Mouse (Mus musculus) liver, embryonic 13.5 days (tissue): ENCODE measurements around the gene Ears2. TPM values are rescaled to one million over a fixed set of nuclear protein-coding genes. Genes with fewer than 3 reads are reported as not detected.
"Not testable (repeated sequence)": the region's sequence is repeated elsewhere in the genome, so short reads cannot be mapped to it uniquely, and the experiment has no call there.

Source experiments
- ATAC-seq: fragments of 200-750 bp; cut with Nextera tagmentation; 2 replicates; pipeline ENCODE4 v1.8.0; 2017; ENCODE audit warnings: low read depth, mild to moderate bottlenecking, moderate number of reproducible peaks, moderate library complexity
- DNase-seq: peaks from one replicate; pipeline ENCODE4 v3.0.0; 2022
- H3K27ac ChIP-seq: fragments of 300-500 bp; sonication (generic); 2 replicates; pipeline ENCODE4 v1.5.1; 2015; ENCODE audit warnings: moderate library complexity, mild to moderate bottlenecking, inconsistent platforms
- H3K27me3 ChIP-seq: fragments of 300-500 bp; sonication (generic); 2 replicates; pipeline ENCODE4 v1.6.1; 2015; ENCODE audit warnings: mild to moderate bottlenecking, inconsistent platforms
- H3K36me3 ChIP-seq: fragments of 300-500 bp; sonication (generic); 2 replicates; pipeline ENCODE4 v1.6.1; 2015; ENCODE audit warnings: mild to moderate bottlenecking, inconsistent platforms
- H3K4me1 ChIP-seq: fragments of 300-500 bp; sonication (generic); replicated peaks from 2 replicates; pipeline ENCODE4 v1.6.1; 2015; ENCODE audit warnings: inconsistent platforms
- H3K4me2 ChIP-seq: fragments of 300-500 bp; sonication (generic); 2 replicates; pipeline ENCODE4 v1.6.1; 2015; ENCODE audit warnings: inconsistent platforms, mild to moderate bottlenecking, moderate library complexity
- H3K4me3 ChIP-seq: fragments of 300-500 bp; sonication (generic); replicated peaks from 2 replicates; pipeline ENCODE4 v1.5.1; 2015; ENCODE audit warnings: mild to moderate bottlenecking, inconsistent platforms
- H3K9ac ChIP-seq: fragments of 300-500 bp; sonication (generic); 2 replicates; pipeline ENCODE4 v1.6.1; 2015; ENCODE audit warnings: mild to moderate bottlenecking, inconsistent platforms
- H3K9me3 ChIP-seq: fragments of 300-500 bp; sonication (generic); replicated peaks from 2 replicates; pipeline ENCODE4 v1.6.1; 2016; ENCODE audit warnings: inconsistent platforms
- WGBS: fragments of 180-500 bp; shearing (Covaris S2); methylation state at CpG from one replicate; pipeline ENCODE4 v1.1.7; 2015; ENCODE audit not compliant: insufficient replicate concordance; 5-methylcytosine and 5-hydroxymethylcytosine counted together
- polyA plus RNA-seq: library from polyadenylated mRNA; unstranded; fragments of >200 nt; fragmentation: Nextera tagmentation; extraction: Ambion mirVana; gene quantifications from 2 replicates; pipeline ENCODE4 v1.2.1, GENCODE M21; 2015

Ears2 gene
- polyA plus RNA-seq = 8.3 TPM in 2 replicates

- WGBS = under 1% methylated on average over 60 of the region's 60 CpGs
- peaks cover 41% of the 10 kb centered on the region for H3K4me1 ChIP-seq
Observed at GRCm38 (mm10) chr7:122066945-122067516, at the start of gene Ears2, which contains the start of gene Ubfd1. TSS of gene Ears2 (minus strand) at chr7:122067263. TSS of gene Ubfd1 (plus strand) at chr7:122067175.

GRCm38 (mm10) chr7:122108206-122108605 lies 41.1 kb upstream of the Ears2 start:
- 86% methylated on average over 6 of the region's 6 CpGs for WGBS
- H3K36me3 ChIP-seq = peaks cover 58% of the 10 kb centered on the region

More at GRCm38 (mm10) chr7:122066945-122067516, at the start of gene Ears2, which contains the start of gene Ubfd1:
- peaks cover 29% of the 10 kb centered on the region for H3K36me3 ChIP-seq
- H3K27me3 ChIP-seq = no peaks in the 10 kb centered on the region
- H3K9me3 ChIP-seq = no peaks in the 10 kb centered on the region
- H3K4me2 ChIP-seq = peak within 1 kb of the TSS; percentile 96
- ATAC-seq (peak; percentile 97), DNase-seq (peak; percentile 93)
- peak within 1 kb of the TSS; percentile 94 for H3K9ac ChIP-seq
- peak within 1 kb of the TSS; percentile 99 for H3K4me3 ChIP-seq
- peak within 1 kb of the TSS; percentile 80 for H3K27ac ChIP-seq

GRCm38 (mm10) chr7:122101747-122102244 lies 34.7 kb upstream of the Ears2 start, which contains the start of gene Ndufab1:
TSS of gene Ndufab1 (minus strand) at chr7:122101886.
- H3K9me3 ChIP-seq = no peaks in the 10 kb centered on the region
- H3K27me3 ChIP-seq = no peaks in the 10 kb centered on the region
- peaks cover 25% of the 10 kb centered on the region for H3K36me3 ChIP-seq
- peak within 1 kb of the TSS; percentile 90 for H3K4me2 ChIP-seq
- H3K27ac ChIP-seq = peak within 1 kb of the TSS; percentile 71
- H3K4me3 ChIP-seq = peak within 1 kb of the TSS; percentile 71
- peak within 1 kb of the TSS; percentile 82 for H3K9ac ChIP-seq
- ATAC-seq (peak; percentile 99), DNase-seq (peak; percentile 85)
- under 1% methylated on average over 42 of the region's 43 CpGs for WGBS
- H3K4me1 ChIP-seq = peaks cover 41% of the 10 kb centered on the region

More at GRCm38 (mm10) chr7:122108206-122108605, 41.1 kb upstream of the Ears2 start:
- Histone ChIP-seq H3K9ac (no peak overlapping the region), H3K4me1 (peaks cover 4% of the 10 kb centered on the region), H3K4me2 (no peak overlapping the region), H3K4me3 (no peak overlapping the region), H3K9me3 (no peaks in the 10 kb centered on the region), H3K27me3 (no peaks in the 10 kb centered on the region), H3K27ac (no peak overlapping the region)
- no peak for DNase-seq
- ATAC-seq = no peak

- Histone ChIP-seq H3K9ac (peak overlapping the region; percentile 82), H3K27ac (peak overlapping the region; percentile 71), H3K4me3 (peak overlapping the region; percentile 71), H3K4me2 (peak overlapping the region; percentile 90), H3K36me3 (peaks cover 28% of the 10 kb centered on the region), H3K4me1 (peaks cover 41% of the 10 kb centered on the region)
- not testable (repeated sequence) for DNase-seq, H3K9me3 ChIP-seq, H3K27me3 ChIP-seq
- ATAC-seq = peak; percentile 70
- 3% methylated on average over 24 of the region's 28 CpGs for WGBS
Observed at GRCm38 (mm10) chr7:122101014-122101746, 34.1 kb upstream of the Ears2 start.

- no peaks in the 10 kb centered on the region for H3K27me3 ChIP-seq
- H3K4me3 ChIP-seq = no peak overlapping the region
- peaks cover 47% of the 10 kb centered on the region for H3K36me3 ChIP-seq
- no peak for ATAC-seq
- H3K27ac ChIP-seq = no peak overlapping the region
- DNase-seq = peak; percentile 45
- H3K4me2 ChIP-seq = no peak overlapping the region
- H3K4me1 ChIP-seq = peaks cover 41% of the 10 kb centered on the region
- WGBS = 56% methylated on average over 4 of the region's 4 CpGs
- no peak overlapping the region for H3K9ac ChIP-seq
- no peaks in the 10 kb centered on the region for H3K9me3 ChIP-seq
Observed at GRCm38 (mm10) chr7:122099222-122099621, 32.2 kb upstream of the Ears2 start.

- Histone ChIP-seq H3K4me1 (peaks cover 34% of the 10 kb centered on the region), H3K36me3 (peaks cover 57% of the 10 kb centered on the region), H3K27me3 (no peaks in the 10 kb centered on the region), H3K27ac (no peak overlapping the region), H3K9ac (no peak overlapping the region), H3K4me3 (no peak overlapping the region), H3K9me3 (no peaks in the 10 kb centered on the region), H3K4me2 (no peak overlapping the region)
- WGBS = 82% methylated on average over 3 of the region's 3 CpGs
- no peak for ATAC-seq
- DNase-seq = no peak
Observed at GRCm38 (mm10) chr7:122098009-122098408, 30.9 kb upstream of the Ears2 start.

- ATAC-seq (no peak), DNase-seq (no peak)
- 88% methylated on average over 2 of the region's 2 CpGs for WGBS
- H3K4me3 ChIP-seq = no peak overlapping the region
- peaks cover 89% of the 10 kb centered on the region for H3K36me3 ChIP-seq
- H3K4me2 ChIP-seq = no peak overlapping the region
- H3K27me3 ChIP-seq = no peaks in the 10 kb centered on the region
- H3K4me1 ChIP-seq = peaks cover 11% of the 10 kb centered on the region
- no peaks in the 10 kb centered on the region for H3K9me3 ChIP-seq
- no peak overlapping the region for H3K27ac ChIP-seq
- no peak overlapping the region for H3K9ac ChIP-seq
Observed at GRCm38 (mm10) chr7:122094564-122095330, 27.7 kb upstream of the Ears2 start.

GRCm38 (mm10) chr7:122087195-122087982 lies 20.3 kb upstream of the Ears2 start:
- H3K4me2 ChIP-seq = no peak overlapping the region
- WGBS = 85% methylated on average over 11 of the region's 11 CpGs
- peaks cover 76% of the 10 kb centered on the region for H3K36me3 ChIP-seq
- H3K4me3 ChIP-seq = no peak overlapping the region
- no peaks in the 10 kb centered on the region for H3K9me3 ChIP-seq
- no peak overlapping the region for H3K27ac ChIP-seq
- ATAC-seq = no peak
- no peak overlapping the region for H3K9ac ChIP-seq
- no peaks in the 10 kb centered on the region for H3K4me1 ChIP-seq
- no peak for DNase-seq
- no peaks in the 10 kb centered on the region for H3K27me3 ChIP-seq

GRCm38 (mm10) chr7:122081071-122081470 lies 14.0 kb upstream of the Ears2 start:
- no peak overlapping the region for H3K4me3 ChIP-seq
- H3K4me1 ChIP-seq = no peaks in the 10 kb centered on the region
- H3K4me2 ChIP-seq = no peak overlapping the region
- no peak overlapping the region for H3K9ac ChIP-seq
- H3K36me3 ChIP-seq = peaks cover 68% of the 10 kb centered on the region
- WGBS = 86% methylated on average over 1 of the region's 1 CpGs
- no peaks in the 10 kb centered on the region for H3K27me3 ChIP-seq
- no peak for DNase-seq
- no peaks in the 10 kb centered on the region for H3K9me3 ChIP-seq
- ATAC-seq = no peak
- H3K27ac ChIP-seq = no peak overlapping the region

GRCm38 (mm10) chr7:122079798-122080554 lies 12.9 kb upstream of the Ears2 start:
- Histone ChIP-seq H3K27ac (no peak overlapping the region), H3K4me3 (no peak overlapping the region), H3K9ac (no peak overlapping the region), H3K4me1 (no peaks in the 10 kb centered on the region), H3K36me3 (peaks cover 72% of the 10 kb centered on the region), H3K4me2 (no peak overlapping the region), H3K27me3 (no peaks in the 10 kb centered on the region), H3K9me3 (no peaks in the 10 kb centered on the region)
- WGBS = 76% methylated on average over 8 of the region's 8 CpGs
- ATAC-seq = no peak
- no peak for DNase-seq
